Mouse (Mus musculus): Measurements from ENCODE around the gene Cbx3. TPM values are rescaled to one million over a fixed set of nuclear protein-coding genes. Genes with fewer than 3 reads are reported as not detected.
A peak's percentile ranks its signal among the peaks of the same experiment; 100 is the strongest.

Cbx3 gene
- polyA plus RNA-seq, 1 experiment from 2014 or later: 310 TPM

DNA sequence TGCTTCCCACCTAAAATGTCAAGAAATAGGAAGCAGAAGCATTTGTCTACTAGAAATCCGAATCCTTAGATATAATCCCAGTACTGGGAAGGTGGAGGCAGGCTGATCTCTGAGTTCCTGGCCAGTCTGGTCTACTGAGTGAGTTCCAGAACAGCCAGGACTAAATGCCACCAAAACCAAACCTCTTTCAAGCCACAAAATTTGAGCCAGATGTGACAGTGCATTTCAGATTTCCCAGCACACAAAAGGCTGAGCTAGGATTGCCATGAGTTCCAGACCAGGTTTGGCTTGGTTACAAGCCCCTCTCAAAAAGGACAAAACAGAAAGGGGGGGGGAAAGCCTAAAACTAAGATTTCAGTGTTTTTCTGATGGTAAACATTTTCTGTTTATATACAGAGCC lies 14.0 kb upstream of the Cbx3 start:
- no peak overlapping the region for H3K4me2 ChIP-seq
- 0 out of 2 replicates have a peak overlapping the region, but pooled peaks have one; percentile 18 for H3K27ac ChIP-seq (replicated peaks)
- 0 out of 2 replicates have a peak, but pooled peaks cover 4% of the 10 kb centered on the region for H3K4me1 ChIP-seq
- no peak overlapping the region for H3K9ac ChIP-seq (replicated peaks)
- 76% methylated on average over 1 of the region's 1 CpGs for WGBS
- no peaks in the 10 kb centered on the region for H3K9me3 ChIP-seq (replicated peaks)
- no peak for ATAC-seq (ENCODE audit: low FRiP score)
- no peak overlapping the region for H3K4me3 ChIP-seq (replicated peaks)
- H3K27me3 ChIP-seq (replicated peaks): no peaks in the 10 kb centered on the region
- H3K36me3 ChIP-seq: peaks cover 29% of the 10 kb centered on the region

DNA sequence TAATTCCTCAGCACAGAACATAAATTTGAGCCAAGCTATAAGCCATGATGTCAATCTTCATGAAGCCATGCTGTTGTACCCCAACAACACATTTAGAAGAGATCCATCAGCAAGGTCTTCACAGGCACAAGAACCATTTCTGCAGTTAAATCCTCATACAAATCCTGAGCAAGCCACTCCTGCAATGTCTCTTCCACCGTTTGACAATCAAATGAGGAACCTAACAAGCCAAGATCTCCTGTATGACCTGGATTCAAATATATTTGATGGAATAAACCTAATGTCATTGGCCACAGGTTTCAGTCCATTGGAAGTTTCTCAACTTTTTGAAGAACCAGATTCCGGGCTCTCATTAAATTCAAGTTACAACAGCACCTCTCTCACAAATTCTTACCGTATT lies 12.9 kb upstream of the Cbx3 start:
- H3K27ac ChIP-seq (replicated peaks): 0 out of 2 replicates have a peak overlapping the region, but pooled peaks have one; percentile 24
- no peak overlapping the region for H3K4me2 ChIP-seq
- H3K36me3 ChIP-seq: peaks cover 37% of the 10 kb centered on the region
- no peak overlapping the region for H3K4me3 ChIP-seq (replicated peaks)
- WGBS: 83% methylated on average over 3 of the region's 3 CpGs
- no peaks in the 10 kb centered on the region for H3K27me3 ChIP-seq (replicated peaks)
- H3K9me3 ChIP-seq (replicated peaks): no peaks in the 10 kb centered on the region
- H3K9ac ChIP-seq (replicated peaks): no peak overlapping the region
- no peak for ATAC-seq (ENCODE audit: low FRiP score)
- H3K4me1 ChIP-seq: 0 out of 2 replicates have a peak, but pooled peaks cover 4% of the 10 kb centered on the region

DNA sequence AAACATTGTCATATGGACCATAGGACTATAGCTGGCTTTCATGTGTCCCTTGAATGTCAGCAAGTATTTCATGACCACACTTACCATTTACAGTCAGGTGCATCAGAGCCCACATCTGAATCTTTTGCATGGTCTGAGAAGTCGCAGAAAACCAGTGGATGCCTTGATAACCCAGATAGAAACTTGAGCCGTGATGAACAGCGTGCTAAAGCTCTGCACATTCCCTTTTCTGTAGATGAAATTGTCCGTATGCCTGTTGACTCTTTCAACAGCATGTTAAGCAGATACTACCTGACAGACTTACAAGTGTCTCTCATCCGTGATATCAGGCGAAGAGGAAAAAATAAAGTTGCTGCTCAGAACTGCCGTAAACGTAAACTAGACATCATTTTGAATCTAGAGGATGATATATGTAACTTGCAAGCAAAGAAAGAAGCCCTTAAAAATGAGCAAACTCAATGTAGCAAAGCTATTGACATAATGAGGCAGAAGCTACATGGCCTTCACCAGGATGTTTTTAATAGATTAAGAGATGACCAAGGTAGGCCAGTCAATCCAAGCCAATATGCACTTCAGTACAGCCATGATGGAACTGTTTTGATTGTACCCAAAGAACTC lies 12.3 kb upstream of the Cbx3 start:
- Histone ChIP-seq H3K27me3 (replicated peaks) (no peaks in the 10 kb centered on the region), H3K9ac (replicated peaks) (no peak overlapping the region), H3K27ac (replicated peaks) (no peak overlapping the region), H3K4me1 (0 out of 2 replicates have a peak, but pooled peaks cover 4% of the 10 kb centered on the region), H3K4me3 (replicated peaks) (no peak overlapping the region), H3K9me3 (replicated peaks) (no peaks in the 10 kb centered on the region), H3K36me3 (peaks cover 38% of the 10 kb centered on the region), H3K4me2 (no peak overlapping the region)
- ATAC-seq (ENCODE audit: low FRiP score): no peak
- 85% methylated on average over 8 of the region's 8 CpGs for WGBS

DNA sequence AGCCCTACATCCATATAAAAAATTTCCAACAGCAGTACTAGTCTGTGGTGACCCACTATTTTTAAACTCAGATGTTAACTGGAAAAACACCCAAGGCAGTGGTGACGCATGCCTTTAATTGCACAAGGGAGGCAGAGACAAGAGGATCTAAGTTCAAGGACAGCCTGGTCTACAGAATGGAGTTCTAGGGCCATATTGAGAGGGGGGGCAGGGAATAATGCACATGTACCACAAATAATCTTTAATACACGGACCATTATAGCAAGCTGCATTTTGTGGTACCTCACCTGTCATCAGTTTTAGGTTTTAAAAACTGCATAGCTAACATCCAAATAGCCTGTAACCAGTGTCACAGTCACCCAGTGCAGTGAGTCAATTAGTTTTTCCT lies 11.2 kb upstream of the Cbx3 start:
- Histone ChIP-seq H3K9me3 (replicated peaks) (no peaks in the 10 kb centered on the region), H3K9ac (replicated peaks) (no peak overlapping the region), H3K27ac (replicated peaks) (no peak overlapping the region), H3K4me3 (replicated peaks) (no peak overlapping the region), H3K4me2 (no peak overlapping the region), H3K36me3 (peaks cover 47% of the 10 kb centered on the region), H3K27me3 (replicated peaks) (no peaks in the 10 kb centered on the region), H3K4me1 (peaks cover 8% of the 10 kb centered on the region; the same call in 1 of the 2 replicates)
- no peak for ATAC-seq (ENCODE audit: low FRiP score)
- WGBS: 53% methylated on average over 2 of the region's 2 CpGs

DNA sequence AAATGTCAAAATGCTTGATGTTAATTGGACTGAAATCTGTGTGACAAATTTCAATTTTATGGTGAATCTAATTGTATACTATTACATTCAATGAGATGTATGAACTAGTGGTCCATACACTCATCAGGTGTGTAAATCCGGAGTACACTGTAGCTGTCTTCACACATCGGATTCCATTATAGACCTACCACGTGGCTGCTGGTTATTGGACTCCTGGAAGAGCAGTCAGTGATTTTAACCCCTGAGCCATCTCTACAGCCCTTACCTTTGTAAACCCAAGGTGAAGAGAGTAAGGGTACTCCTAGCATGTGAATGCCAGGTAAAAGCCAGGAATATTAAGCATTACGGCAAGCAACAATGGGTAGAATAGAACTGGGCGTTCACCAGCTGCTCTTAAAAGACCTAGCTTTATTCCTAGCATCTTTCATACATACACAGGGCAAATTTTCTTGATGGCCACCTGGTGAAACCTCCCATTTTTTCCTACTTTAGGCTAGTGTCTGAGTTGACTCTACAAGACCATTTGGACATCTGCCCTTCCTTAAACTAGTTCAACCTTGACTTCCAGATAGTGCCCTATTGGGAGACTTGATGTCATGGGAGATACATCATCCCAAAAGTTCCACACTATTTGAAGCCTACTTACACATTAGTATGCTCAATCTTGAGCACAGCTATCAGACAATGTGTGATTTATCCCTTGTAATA lies 10.7 kb upstream of the Cbx3 start:
- H3K9me3 ChIP-seq (replicated peaks): no peaks in the 10 kb centered on the region
- H3K36me3 ChIP-seq: peaks cover 48% of the 10 kb centered on the region
- no peak overlapping the region for H3K4me3 ChIP-seq (replicated peaks)
- H3K4me1 ChIP-seq: peaks cover 8% of the 10 kb centered on the region; the same call in 1 of the 2 replicates
- 37% methylated on average over 5 of the region's 5 CpGs for WGBS
- ATAC-seq (ENCODE audit: low FRiP score): 0 out of 2 replicates have a peak, but pooled peaks have one; percentile 4
- H3K27ac ChIP-seq (replicated peaks): no peak overlapping the region
- H3K27me3 ChIP-seq (replicated peaks): no peaks in the 10 kb centered on the region
- no peak overlapping the region for H3K4me2 ChIP-seq
- no peak overlapping the region for H3K9ac ChIP-seq (replicated peaks)

DNA sequence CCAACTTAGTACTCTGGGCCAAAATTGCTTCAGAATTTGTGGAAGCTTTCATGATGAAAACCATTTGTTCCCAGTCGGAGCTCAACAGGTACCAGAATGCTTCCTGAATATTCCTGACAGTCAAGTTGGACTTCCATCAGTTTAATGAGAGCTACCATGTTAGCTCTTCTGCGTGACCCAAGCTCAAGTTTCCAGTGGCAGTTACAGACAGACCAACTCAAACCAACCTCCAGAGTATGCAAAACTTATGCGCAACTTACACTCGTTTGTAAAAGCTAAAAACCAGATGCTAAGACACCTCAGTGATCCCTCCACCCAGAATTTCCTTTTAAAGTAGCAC lies 10.2 kb upstream of the Cbx3 start:
- Histone ChIP-seq H3K27ac (replicated peaks) (no peak overlapping the region), H3K9me3 (replicated peaks) (no peaks in the 10 kb centered on the region), H3K4me1 (peaks cover 8% of the 10 kb centered on the region; the same call in 1 of the 2 replicates), H3K27me3 (replicated peaks) (no peaks in the 10 kb centered on the region), H3K4me2 (no peak overlapping the region), H3K4me3 (replicated peaks) (no peak overlapping the region), H3K9ac (replicated peaks) (no peak overlapping the region), H3K36me3 (peaks cover 49% of the 10 kb centered on the region)
- 79% methylated on average over 4 of the region's 4 CpGs for WGBS
- no peak for ATAC-seq (ENCODE audit: low FRiP score)

DNA sequence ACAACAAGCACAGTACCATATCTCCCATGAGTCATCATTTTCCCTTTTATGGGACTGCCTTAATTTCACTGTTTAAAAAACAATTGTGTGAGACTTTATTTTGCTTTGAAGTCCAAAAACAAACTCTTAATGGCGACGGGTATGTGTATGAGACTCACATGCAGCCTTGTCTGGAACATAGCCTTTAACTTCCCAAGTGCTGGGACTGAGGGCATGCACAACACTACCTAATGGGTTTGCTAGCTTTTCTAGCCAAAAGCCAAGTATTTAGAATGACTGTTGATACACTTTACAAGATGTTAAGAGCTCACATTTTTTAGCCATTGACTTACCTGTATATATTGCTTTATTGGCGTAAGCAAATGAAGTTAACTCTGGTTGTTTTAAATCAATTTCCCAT lies 9.8 kb upstream of the Cbx3 start:
- ATAC-seq (ENCODE audit: low FRiP score): no peak
- peaks cover 52% of the 10 kb centered on the region for H3K36me3 ChIP-seq

DNA sequence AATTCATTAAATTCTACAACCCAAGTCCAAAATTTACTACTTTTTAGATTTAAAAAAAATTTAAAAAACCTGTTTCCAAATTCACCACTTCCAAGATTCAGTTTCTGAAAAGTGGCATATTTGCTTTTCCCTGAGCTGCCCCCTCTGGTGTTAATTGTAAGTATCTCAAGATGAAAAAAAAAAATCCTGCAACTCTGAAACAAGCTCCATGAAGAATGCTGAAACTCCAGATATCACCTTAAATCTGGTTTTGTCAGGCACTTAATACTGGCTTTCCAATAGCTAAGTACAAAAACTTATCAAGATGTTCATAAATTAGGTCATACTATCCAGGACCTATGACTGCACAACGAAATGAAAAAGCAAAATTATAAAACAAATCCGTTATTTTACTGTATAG lies 2.5 kb upstream of the Cbx3 start:
- H3K36me3 ChIP-seq: peaks cover 30% of the 10 kb centered on the region
- WGBS: 2% methylated on average over 2 of the region's 2 CpGs
- no peak overlapping the region for H3K27ac ChIP-seq (replicated peaks)
- peaks cover 36% of the 10 kb centered on the region for H3K4me1 ChIP-seq
- H3K4me2 ChIP-seq: peak overlapping the region; percentile 61
- H3K9ac ChIP-seq (replicated peaks): no peak overlapping the region
- peak overlapping the region; percentile 36 for H3K4me3 ChIP-seq (replicated peaks)
- H3K9me3 ChIP-seq (replicated peaks): no peaks in the 10 kb centered on the region
- no peaks in the 10 kb centered on the region for H3K27me3 ChIP-seq (replicated peaks)
- no peak for ATAC-seq (ENCODE audit: low FRiP score)

More for the DNA sequence above, 9.8 kb upstream of the Cbx3 start:
- Histone ChIP-seq H3K4me1 (peaks cover 11% of the 10 kb centered on the region), H3K4me3 (replicated peaks) (no peak overlapping the region), H3K27me3 (replicated peaks) (no peaks in the 10 kb centered on the region), H3K4me2 (no peak overlapping the region), H3K27ac (replicated peaks) (no peak overlapping the region), H3K9ac (replicated peaks) (no peak overlapping the region), H3K9me3 (replicated peaks) (no peaks in the 10 kb centered on the region)
- WGBS: 74% methylated on average over 3 of the region's 3 CpGs

DNA sequence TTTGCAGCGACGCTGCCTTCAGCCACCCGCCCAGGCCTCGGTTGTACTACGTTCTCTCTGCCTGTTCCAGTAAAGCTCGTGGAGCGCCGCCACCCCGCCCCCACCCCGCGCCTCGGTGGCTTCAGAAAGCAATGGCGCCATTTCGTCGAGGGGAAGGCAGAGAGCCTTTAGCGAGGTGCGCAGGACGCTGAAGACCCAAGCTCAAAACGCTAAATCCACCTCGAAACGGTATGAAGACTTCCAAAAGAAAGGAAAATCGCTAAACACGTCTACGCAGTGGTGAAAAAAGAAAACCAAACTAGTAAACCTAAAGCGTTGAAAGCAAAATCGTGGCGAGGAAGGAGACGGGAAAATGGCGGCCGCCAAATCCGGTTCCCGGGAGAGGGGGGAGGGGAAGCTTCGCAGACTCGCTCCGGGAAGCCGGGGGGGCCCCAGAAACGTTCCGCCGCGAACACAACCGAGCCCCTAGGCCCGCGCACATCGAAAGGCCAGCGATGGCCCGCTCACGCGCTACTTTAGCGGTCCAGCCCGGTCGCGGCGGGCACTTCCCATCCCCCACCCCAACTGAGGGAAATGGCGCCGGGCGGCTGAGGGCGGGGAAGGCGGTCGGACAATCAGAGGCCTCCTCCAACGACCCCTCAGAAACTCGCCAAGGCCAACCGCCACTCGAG lies 1.1 kb upstream of the Cbx3 start:
- Histone ChIP-seq H3K27me3 (replicated peaks) (no peaks in the 10 kb centered on the region), H3K9ac (replicated peaks) (peak overlapping the region; percentile 100)

DNA sequence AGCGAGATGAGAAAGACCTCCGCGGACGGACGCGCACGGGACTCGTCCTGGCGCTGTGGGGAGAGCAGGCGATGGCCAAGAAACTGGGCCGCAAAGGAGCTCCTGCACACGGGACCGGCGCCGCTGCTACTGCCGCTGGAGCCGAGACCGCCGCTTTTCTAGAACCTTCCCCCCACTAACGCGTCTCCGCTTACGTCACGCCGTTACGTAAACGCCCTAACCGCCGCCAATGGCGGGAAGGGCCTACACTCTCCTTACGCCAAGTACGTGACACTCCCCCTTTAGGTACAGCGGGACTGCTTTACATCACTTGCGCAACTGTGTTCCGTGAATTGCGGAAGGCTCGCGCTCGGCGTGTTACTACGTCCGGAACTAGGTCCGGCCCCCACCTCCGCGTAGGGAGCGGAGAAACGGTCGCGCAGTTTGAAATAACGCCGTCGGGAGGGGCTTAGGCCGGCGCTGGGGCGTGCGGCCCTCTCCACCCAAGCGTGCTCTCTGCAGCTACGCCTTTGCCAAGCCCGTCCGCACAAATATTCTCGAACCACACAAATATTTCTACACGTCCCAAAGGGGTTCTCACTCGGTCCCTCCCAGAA lies 347 bp upstream of the Cbx3 start, which contains the start of gene Hnrnpa2b1:
Gene Hnrnpa2b1, minus strand, starts transcription at position 180 of the 596 bp plus-strand sequence.
- under 1% methylated on average over 63 of the region's 63 CpGs for WGBS
- Histone ChIP-seq H3K4me3 (replicated peaks) (peak within 1 kb of the TSS; percentile 97), H3K4me1 (peaks cover 47% of the 10 kb centered on the region), H3K27ac (replicated peaks) (peak within 1 kb of the TSS; percentile 100), H3K9ac (replicated peaks) (peak within 1 kb of the TSS; percentile 100), H3K27me3 (replicated peaks) (no peaks in the 10 kb centered on the region), H3K4me2 (peak within 1 kb of the TSS; percentile 61), H3K9me3 (replicated peaks) (no peaks in the 10 kb centered on the region), H3K36me3 (peaks cover 26% of the 10 kb centered on the region)
- ATAC-seq (ENCODE audit: low FRiP score): peak; percentile 92

More for the DNA sequence above, 1.1 kb upstream of the Cbx3 start:
- Histone ChIP-seq H3K36me3 (peaks cover 26% of the 10 kb centered on the region), H3K4me3 (replicated peaks) (peak overlapping the region; percentile 97), H3K4me2 (peak overlapping the region; percentile 61), H3K9me3 (replicated peaks) (no peaks in the 10 kb centered on the region), H3K4me1 (peaks cover 44% of the 10 kb centered on the region), H3K27ac (replicated peaks) (peak overlapping the region; percentile 100)
- peak; percentile 40 for ATAC-seq (ENCODE audit: low FRiP score)
- under 1% methylated on average over 61 of the region's 63 CpGs for WGBS

DNA sequence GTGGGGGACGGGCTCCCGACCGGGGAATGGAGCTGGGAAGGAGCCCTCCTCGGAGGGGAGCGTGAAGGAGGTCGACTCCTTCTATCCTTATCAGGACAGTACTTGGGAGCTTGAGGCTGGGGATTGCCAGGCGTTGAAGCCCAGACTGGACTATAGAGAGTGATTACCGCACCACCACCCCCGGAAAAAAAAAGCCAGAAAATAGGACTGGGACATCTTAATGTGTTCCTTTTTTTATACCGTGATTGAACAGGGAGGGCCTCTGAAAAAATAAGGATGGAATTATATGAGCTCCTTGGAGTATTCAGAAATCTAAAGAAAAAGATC lies 982 bp downstream of the Cbx3 start:
- 0% methylated on average over 10 of the region's 10 CpGs for WGBS
- Histone ChIP-seq H3K36me3 (peaks cover 23% of the 10 kb centered on the region), H3K4me2 (peak overlapping the region; percentile 60), H3K9ac (replicated peaks) (peak overlapping the region; percentile 99), H3K4me3 (replicated peaks) (peak overlapping the region; percentile 97), H3K9me3 (replicated peaks) (no peaks in the 10 kb centered on the region), H3K4me1 (peaks cover 37% of the 10 kb centered on the region), H3K27ac (replicated peaks) (peak overlapping the region; percentile 100), H3K27me3 (replicated peaks) (no peaks in the 10 kb centered on the region)
- ATAC-seq (ENCODE audit: low FRiP score): no peak; the same call in 1 of the 2 replicates
